Mouse (Mus musculus) adrenal gland, postnatal 36 days (tissue): ENCODE results near the gene Col11a1. TPM values are rescaled to one million over a fixed set of nuclear protein-coding genes. Genes with fewer than 3 reads are reported as not detected.

Experiments
- DNase-seq, 2 experiments: peaks; one replicate each; pipeline ENCODE4 v3.0.0; 2021; ENCODE audit warnings: mixed read lengths in 1 of 2
- long read RNA-seq, 2 experiments: library from polyadenylated mRNA; stranded (forward); transcript quantifications; one replicate each; pipeline ENCODE4 v2.0.0; 2021; ENCODE audit warnings: borderline sequencing depth in 2 of 2
- total RNA-seq, 2 experiments: library from RNA; stranded (reverse); gene quantifications; 2 replicates each; pipeline ENCODE4 v1.2.3; 2021

Gene Col11a1
- 1 to 10 TPM in 1 of 2 experiments, under 1 TPM in 1; 0.66 to 1.1 TPM for total RNA-seq
- long read RNA-seq, experiment 1 = 0 reads
- long read RNA-seq, experiment 2 = 0 reads

DNA sequence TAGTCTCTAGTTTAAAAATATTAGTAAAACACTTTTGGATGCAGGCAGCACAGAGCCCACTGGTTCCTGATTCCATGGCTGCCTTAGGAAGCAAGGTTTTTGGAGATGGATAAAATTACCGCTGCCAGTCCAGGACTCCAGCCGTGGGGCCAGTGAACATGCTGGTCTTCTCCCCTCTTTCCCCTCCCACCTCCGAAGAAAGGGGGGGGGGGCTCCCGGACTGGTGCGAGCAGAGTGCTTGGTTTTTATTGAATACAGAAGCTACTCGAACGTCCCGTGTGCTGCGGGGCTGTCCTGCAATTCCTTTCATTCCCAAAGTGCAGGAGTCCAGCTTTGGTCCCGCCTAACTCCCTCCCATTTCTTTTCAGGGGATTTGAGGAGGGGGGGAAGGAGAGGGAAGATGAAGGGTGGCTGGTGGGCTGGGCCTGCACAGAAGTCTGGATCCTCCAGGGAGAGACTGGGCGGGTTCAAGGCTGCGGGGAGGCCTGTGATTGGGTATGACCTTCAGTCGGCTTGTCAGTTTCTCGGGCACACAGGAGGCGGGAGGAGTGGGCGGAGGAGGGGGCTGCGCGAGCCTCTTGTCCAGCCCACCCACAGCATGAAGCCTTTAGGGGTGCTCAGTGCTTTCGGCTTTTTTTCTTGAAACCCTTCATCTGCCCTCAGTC, at the start of gene Col11a1:
Gene Col11a1 (plus strand): TSS at position 570 of the 665 bp plus-strand sequence.
- peak; percentile 43 to 60 for DNase-seq

DNA sequence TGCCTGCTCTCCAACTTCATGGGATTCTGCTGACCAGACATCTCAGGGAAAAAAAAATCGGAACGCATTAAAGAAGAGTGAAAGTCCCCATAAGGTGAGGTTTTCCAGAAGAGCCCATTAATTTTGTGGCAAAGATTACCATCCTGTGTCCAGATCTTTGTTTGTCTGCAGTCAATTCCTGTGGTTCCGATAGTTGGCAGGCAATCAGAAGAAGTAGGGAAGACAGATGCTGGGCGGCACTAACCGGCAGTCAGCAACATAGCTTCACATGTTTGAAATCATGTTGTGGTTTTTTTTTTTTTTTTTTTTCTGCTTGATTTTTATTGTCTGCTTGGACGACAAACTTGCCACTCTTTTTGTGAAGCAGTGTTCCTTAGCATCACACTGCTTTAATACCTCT, 39.4 kb upstream of the Col11a1 start:
- no peak for DNase-seq

DNA sequence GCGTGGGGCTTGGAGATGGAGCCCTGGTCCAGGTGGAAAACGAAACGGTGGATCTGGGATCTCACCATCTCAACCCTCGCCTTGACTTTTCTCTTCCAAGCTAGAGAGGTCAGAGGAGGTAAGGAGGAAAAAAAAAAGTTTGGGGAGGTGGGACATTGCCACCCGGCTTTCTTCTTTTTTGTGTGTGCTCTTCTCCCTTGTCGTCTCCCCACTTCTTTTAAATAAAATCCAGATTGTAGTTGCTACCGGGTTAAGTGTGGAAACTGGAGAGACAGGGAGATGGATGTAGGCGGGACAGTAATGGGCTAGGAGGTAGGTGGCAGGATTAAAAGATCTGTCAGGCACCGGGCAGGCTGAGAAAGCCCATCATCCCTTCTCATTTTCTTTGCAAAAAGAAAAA, 546 bp downstream of the Col11a1 start:
- DNase-seq = no peak

DNA sequence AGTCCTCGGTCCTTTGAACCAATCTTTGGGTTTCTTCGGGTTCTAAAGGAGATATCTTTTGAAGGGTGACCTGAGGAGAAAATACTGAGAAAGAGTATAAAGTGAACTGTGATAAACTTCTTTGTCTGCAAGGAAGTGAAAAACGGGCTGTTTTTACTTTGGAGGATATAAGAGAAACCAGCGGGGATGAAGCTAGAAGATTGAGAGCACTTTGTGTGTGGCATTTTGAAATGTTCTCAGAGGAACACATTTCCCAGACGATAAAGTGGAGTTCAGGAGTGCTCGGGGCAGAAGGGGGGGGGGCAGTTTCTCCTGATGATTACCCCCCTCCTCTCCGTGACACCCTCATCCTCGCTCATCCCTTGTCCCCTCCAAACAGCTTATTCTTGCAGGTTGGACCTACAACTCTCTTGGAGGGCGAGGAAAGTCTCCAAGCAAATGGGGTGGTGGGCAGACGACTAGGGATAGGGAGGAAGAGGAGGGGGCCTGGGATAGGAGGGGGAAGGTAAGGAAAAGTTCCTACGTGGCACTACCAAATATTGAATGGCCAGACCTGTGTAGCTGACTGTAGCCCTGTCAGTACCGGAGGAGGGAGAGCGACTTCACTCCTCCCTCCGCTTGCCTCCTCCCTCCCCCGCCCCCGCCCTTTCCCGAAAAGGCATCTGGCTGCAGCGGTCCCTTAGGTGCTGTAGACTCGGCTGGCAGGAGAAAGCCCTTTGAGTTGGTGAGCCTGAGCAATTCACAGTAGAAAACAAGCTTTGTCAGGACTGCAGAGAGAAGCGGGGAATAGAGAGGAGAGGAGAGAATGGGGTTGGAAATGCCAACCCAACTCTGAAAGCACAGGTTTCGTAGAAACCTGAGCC, 1.2 kb downstream of the Col11a1 start:
- DNase-seq = peak; percentile 3 to 5

DNA sequence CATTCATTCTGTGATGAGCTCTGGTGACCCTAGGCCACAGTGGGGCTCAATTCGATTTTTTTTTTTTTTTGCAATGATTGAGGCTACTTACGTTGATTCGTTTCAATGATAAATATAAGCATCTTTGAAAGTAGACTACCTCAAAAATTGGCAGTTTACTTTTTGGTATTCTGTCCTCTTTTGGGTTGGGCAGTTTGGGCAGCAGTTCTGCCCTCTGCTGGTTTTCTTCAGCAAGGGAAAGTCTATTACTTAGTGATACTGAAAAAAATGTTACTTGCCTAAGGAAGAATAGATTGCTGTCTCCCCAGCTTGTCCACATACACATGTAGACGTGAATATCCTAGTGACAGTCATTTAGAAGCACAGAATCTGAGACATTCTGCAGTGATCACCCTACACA, 2.0 kb downstream of the Col11a1 start:
- peak in 1 of 2 experiments; percentile 13 for DNase-seq

DNA sequence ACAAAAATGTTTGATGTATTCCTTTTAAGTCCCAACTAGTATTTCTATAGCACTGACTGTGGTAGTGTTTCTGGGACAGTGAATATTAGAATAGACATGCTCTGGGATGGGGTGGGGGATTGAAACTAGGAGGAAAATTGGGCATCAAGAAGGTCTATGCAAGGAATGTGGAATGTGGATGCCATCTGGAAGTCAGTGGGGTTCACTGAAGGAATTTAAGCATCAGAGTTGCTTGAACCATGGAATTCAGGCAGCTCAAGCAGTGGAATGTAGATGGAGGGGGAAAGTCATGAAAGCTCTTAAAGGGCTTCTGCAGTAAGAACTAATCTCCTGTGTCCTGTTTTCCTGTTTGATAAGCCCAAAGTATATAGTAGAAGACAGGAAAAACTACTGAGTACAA, 22.1 kb downstream of the Col11a1 start:
- DNase-seq = no peak

DNA sequence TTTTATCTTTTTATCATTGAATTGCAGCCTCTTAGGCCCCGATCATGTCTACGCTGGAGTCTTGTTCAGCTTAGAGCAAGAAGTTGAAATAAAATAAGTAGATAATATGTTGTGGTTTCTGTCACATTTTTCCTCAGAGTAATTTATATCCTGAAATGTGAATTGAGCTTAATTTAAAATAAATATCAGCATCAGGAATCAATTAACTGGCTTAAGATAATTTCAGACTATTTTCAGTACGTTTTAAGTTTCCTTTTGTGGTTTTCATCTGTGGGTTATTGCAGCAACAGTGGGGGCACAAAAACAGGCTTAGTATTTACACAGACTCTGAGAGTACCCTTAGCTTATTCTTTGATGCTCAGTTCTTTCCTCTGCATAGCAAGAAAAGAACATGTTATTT, 23.2 kb downstream of the Col11a1 start:
- DNase-seq = no peak

DNA sequence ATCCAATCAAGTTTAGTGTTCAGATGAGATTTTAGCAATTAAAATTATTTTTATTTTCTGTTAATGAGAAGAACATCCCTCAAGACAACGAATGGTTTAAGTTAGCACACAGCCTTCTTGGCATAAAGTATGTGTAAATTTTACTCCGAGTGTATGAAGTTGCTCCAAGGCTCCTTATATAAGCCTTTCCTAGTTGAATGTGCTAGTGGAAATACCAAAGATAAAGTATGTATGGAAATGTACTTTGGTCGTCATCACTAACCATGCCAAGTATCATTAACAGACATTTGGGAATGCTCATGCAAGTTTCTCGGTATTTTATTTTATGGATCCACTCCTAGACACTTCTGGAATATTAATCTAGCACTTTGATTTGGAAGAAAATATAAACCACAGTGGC, 34.8 kb downstream of the Col11a1 start:
- DNase-seq = no peak

DNA sequence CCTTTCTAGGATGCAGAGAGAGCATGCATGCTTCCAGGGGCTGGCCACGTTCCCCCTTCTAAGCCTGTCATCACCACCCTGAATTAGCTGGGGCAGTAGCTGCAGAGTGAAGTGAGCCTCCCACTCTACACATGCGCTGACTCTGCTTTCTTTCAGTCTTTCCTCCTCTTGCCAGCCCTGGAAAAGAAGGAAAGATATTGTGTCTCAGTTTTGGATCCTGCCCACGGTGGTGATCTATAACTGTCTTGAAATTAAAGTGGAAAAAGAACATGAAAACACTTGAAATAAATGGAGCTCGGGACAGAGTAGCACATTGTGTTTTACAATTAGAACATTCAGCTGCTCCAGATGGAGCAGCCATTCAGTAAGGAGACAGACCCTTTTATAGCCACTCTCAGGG, 35.2 kb downstream of the Col11a1 start:
- no peak for DNase-seq

DNA sequence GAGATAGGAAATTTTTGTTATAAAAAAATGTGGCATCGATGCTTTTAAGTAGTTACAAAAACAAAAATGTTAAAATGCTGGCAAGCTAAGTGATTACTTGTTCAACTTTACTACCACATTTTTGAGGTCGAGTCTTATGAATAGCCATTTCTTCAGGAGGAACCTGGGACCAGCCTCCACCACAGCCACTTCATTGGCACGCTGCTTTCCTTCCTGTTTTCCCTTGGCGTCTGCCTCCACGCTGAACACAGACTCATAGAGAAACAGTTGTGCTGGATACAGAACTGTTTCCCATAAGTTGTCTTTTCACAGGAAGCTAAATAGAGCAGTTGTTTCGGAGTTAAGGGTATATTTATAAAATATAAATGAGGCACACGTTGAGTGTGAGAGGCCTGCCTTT, 69.0 kb downstream of the Col11a1 start:
- DNase-seq = no peak

DNA sequence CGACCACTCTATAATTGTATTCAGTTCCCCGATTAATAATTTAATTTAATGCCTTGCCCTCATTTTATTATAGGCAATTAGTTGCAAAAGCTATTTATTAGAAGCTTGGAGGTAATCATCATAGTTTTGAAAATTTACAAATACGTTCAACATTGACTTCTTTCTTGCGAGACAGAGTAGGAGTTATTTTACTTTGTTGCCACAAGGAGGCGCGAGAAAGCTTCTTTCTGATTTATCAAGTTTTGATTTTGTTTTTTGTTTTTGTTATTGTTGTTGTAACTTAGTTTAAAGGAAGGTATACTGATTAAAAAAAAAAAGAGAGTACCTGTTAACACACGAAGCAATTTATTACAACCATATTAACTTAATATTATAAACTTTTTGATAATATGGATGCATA, 76.8 kb downstream of the Col11a1 start:
- DNase-seq = no peak

DNA sequence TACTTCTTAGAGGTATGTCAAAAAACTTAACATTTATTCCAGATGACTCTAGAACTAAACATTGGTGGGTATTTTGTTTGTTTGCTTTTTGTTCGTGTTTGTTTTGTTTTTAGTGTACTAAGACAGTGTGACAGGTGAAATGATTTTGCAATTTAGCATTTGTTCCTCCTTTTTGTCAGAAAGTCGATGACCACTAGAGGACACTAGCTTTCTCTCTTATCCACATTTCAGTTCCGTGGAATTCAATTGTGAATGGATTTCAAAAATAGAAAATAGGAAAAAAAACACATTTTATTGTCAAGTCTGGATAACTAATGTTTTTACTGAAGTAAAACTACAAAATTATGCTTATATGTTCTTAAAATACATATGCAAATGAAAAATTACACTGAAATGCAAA, 116.8 kb downstream of the Col11a1 start:
- no peak for DNase-seq

DNA sequence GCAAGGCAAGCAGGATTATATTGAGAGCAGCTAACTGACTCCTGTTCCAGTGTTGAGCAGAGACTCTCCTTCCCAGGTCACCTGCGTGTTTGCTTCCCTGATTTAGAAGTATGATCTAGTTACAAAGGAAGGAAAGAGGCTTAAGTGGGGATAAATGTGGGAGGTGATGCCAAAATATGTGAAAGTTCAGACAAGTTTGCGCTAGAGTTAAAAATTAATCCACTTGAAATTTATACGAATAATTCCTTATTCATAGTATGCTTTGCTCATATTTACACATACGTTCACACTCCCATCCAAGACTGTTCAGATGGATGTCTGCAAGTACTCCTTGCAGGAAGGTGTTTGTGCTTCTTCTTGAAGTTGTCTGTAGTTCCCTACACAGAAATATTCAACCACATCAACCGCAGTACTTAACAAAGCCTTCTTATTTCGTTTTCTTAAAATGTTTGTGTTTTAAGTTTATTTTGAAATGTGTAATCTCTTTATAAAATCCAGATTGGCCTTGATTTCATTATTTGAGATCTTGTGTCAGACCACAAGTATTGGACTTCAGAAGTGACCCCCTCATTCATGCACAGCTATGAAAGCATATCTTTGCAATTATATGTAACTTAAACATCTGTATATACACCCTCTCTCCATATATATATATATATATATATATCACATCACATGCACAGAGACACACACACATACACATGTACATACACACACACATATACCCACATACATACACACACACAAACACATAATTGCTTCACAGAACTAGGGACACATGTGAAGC, 167.8 kb downstream of the Col11a1 start:
- no peak for DNase-seq

DNA sequence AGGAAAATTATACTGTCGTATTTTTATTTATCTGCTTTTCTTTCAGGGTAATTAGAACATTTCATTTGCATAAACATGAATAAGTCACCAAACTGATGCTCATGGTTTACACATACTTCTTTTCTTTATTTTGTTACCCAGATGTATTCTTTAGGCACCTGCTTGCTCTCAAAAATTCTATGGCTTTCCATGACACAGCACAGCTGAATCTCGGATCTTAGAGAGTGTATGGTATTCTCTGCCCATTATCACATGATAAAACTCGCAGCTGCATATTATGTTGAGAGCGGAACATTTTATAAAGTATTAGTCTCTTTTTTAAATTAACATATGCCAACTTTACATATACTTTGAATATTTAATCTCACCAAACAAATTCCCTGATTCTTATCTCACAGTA, 181.9 kb downstream of the Col11a1 start:
- no peak for DNase-seq

DNA sequence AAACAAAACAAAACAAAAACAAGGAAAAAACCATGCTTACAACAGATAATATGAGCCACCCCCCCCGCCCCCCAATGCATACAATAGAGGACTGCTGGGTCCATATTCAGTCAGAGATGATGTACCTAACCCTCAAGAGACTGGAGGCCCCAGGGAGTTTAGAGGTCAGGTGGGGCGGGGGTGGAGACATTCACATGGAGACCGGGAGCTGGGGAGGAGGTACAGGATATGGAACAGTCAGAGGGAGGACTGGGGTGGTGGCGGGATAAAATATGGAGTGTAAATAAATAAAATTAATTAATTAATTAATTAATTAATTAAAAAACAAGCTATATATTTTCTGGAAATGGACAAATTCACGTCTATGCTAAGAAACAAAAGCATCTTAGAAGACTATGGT, 185.8 kb downstream of the Col11a1 start:
- no peak for DNase-seq

DNA sequence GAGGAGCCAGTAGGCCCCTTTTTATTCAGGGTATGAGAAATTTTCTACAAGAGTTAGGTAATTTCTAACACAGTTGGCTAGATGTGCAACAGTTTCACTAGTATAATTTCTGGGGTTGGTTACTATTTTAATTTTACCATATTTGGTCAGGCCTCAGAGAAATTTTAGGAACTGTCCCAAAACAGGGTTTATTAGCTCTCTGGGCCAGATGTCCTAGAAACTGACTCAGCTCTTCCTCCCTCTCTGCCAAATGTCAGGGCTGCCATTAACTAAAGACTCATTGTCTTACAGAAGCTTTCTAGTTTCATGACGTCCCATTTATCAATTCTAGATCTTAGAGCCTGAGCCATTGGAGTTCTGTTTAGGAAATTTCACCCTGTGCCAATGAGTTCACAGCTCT, 199.2 kb downstream of the Col11a1 start:
- DNase-seq = peak; percentile 40 to 50
